Mouse (Mus musculus) intestine, postnatal 0 days (tissue): Measurements from ENCODE around the gene Synpo2. TPM values are rescaled to one million over a fixed set of nuclear protein-coding genes. Genes with fewer than 3 reads are reported as not detected.

Experiments
- ATAC-seq: fragments of 200-750 bp; cut with Nextera tagmentation; 2 replicates; pipeline ENCODE4 v1.8.0; 2017; ENCODE audit warnings: mild to moderate bottlenecking, moderate TSS enrichment, moderate library complexity
- H3K27ac ChIP-seq: fragments of 300-500 bp; sonication (generic); 2 replicates; pipeline ENCODE4 v1.5.1; 2014; ENCODE audit warnings: mild to moderate bottlenecking, low read depth, low read length, moderate library complexity
- H3K27me3 ChIP-seq: fragments of 300-500 bp; sonication (generic); replicated peaks from 2 replicates; pipeline ENCODE4 v1.6.1; 2014; ENCODE audit warnings: low read length, mixed read lengths; ENCODE audit not compliant: control insufficient read depth, insufficient read depth
- H3K36me3 ChIP-seq: fragments of 300-500 bp; sonication (generic); 2 replicates; pipeline ENCODE4 v1.6.1; 2014; ENCODE audit warnings: mild to moderate bottlenecking, moderate library complexity; ENCODE audit not compliant: control insufficient read depth, insufficient read depth
- H3K4me1 ChIP-seq: fragments of 300-500 bp; sonication (generic); replicated peaks from 2 replicates; pipeline ENCODE4 v1.6.1; 2014; ENCODE audit warnings: antibody characterized with exemption, low read length, mixed read lengths; ENCODE audit not compliant: control insufficient read depth, insufficient read depth
- H3K4me2 ChIP-seq: fragments of 300-500 bp; sonication (generic); replicated peaks from 2 replicates; pipeline ENCODE4 v1.6.1; 2014; ENCODE audit warnings: low read depth, mild to moderate bottlenecking, moderate library complexity
- H3K4me3 ChIP-seq: fragments of 300-500 bp; sonication (generic); 2 replicates; pipeline ENCODE4 v1.5.1; 2014; ENCODE audit warnings: low read depth, low read length
- H3K9ac ChIP-seq: fragments of 300-500 bp; sonication (generic); 2 replicates; pipeline ENCODE4 v1.6.1; 2014; ENCODE audit warnings: mild to moderate bottlenecking, low read depth, low read length
- H3K9me3 ChIP-seq: fragments of 300-500 bp; sonication (generic); 2 replicates; pipeline ENCODE4 v1.6.1; 2016; ENCODE audit warnings: mixed run types; ENCODE audit not compliant: control insufficient read depth
- CTCF ChIP-seq: sonication (generic); IDR thresholded peaks from 2 replicates; pipeline ENCODE4 v1.5.1; 2016; ENCODE audit warnings: low read depth, mild to moderate bottlenecking, control low read depth, antibody characterized with exemption, moderate library complexity
- WGBS: fragments of 180-500 bp; shearing (Covaris S2); extraction: QIAGEN DNeasy Blood & Tissue Kit; methylation state at CpG from one replicate; pipeline ENCODE4 v1.1.7; 2014; 5-methylcytosine and 5-hydroxymethylcytosine counted together
- polyA plus RNA-seq: library from polyadenylated mRNA; unstranded; fragments of >200 nt; fragmentation: Nextera tagmentation; extraction: Ambion mirVana; gene quantifications from 2 replicates; pipeline ENCODE4 v1.2.1, GENCODE M21; 2015

Synpo2 gene
- polyA plus RNA-seq, 1 experiment from 2014 or later = 23.9 TPM

DNA sequence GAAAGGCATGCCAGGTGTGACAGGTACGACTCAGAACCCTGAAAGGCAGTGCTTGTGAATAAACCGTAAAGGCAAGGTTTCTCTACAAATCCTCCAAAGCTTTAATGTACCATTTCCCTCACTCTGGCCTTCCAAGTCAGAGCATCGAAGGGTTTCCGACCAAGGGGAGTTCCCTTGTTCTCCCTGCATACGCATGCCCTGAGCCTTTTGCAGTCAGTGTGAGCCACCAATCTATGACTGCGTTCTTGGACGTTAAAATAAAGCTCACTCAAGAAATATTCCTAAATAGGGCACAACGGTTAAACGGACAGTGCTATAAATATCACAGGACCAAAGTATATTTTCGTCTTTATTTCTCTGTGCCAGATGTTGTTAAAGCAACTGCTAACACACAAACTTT lies 51.7 kb downstream of the Synpo2 start:
- H3K9ac ChIP-seq = no peak overlapping the region
- no peaks in the 10 kb centered on the region for H3K36me3 ChIP-seq
- 73% methylated on average over 10 of the region's 10 CpGs for WGBS
- H3K4me1 ChIP-seq = no peaks in the 10 kb centered on the region
- no peaks in the 10 kb centered on the region for H3K27me3 ChIP-seq
- no peak overlapping the region for H3K4me2 ChIP-seq
- TF ChIP-seq CTCF = no peak
- no peak for ATAC-seq
- no peaks in the 10 kb centered on the region for H3K9me3 ChIP-seq
- no peak overlapping the region for H3K27ac ChIP-seq
- H3K4me3 ChIP-seq = no peak overlapping the region

DNA sequence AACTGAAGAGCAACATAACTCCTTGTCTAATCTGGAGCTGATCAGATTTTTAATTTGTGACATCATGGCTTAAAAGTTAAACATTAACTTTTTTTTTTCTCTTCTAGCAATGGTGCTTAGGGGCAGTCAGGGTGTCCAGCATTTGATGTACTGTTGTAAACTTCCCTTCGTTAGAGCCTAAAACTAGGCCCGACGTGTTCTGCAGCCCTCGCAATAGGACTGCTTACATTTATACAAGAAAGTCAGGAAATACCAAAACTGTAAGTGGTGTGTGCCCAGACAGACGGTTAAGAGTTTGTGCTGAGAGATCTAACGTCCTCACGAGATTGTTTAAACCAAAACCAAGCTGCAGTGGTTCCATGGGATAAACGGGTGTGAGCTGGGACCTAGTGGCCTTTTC lies 56.4 kb downstream of the Synpo2 start:
- no peak for ATAC-seq
- Histone ChIP-seq H3K9me3 (no peaks in the 10 kb centered on the region), H3K4me2 (no peak overlapping the region), H3K4me3 (no peak overlapping the region), H3K27ac (no peak overlapping the region), H3K36me3 (no peaks in the 10 kb centered on the region), H3K4me1 (no peaks in the 10 kb centered on the region), H3K9ac (no peak overlapping the region), H3K27me3 (no peaks in the 10 kb centered on the region)
- 38% methylated on average over 8 of the region's 8 CpGs for WGBS
- no peak for TF ChIP-seq CTCF

DNA sequence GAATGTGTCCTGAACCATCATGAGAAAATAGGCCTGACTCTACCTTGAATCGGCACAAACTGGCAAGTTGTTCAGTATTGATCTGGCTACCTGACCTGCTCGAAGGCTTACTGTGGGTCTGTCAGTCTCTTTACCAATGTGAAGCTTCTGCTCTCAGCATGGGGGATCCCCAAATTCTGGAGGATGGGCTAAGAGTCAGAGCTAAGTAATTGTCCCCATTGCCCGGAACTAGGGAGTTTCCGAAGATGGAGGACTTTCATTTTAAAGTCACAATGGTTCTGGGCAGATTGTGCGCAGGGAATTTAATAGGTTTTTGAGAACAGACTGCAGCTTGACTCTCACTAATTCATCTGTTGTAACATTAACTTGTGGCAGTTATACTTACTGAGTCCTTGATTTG lies 56.9 kb downstream of the Synpo2 start:
- WGBS = 68% methylated on average over 5 of the region's 5 CpGs
- Histone ChIP-seq H3K27ac (no peak overlapping the region), H3K27me3 (no peaks in the 10 kb centered on the region), H3K4me1 (no peaks in the 10 kb centered on the region), H3K4me3 (no peak overlapping the region), H3K9ac (no peak overlapping the region), H3K9me3 (no peaks in the 10 kb centered on the region), H3K36me3 (no peaks in the 10 kb centered on the region), H3K4me2 (no peak overlapping the region)
- no peak for ATAC-seq
- no peak for TF ChIP-seq CTCF

DNA sequence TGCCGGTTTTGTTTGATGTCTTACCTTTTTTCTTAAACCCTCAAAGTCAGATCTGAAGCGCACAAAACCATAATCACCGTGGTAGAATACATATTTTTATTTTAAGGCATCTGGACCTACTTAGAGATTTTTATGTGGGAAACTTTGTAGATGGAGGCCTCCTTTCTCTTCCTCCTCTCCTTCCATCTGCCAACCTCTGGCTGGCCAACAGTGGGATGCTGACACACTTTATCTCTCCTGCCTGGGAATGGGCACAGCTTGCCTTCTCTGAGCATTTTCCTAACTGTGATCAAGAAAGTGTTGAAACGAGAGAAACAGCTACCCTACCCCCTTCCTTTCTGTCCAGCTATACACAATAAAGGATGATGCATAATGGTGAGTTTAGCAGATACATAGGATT lies 57.5 kb downstream of the Synpo2 start:
- no peak for TF ChIP-seq CTCF
- no peak for ATAC-seq
- Histone ChIP-seq H3K9me3 (no peaks in the 10 kb centered on the region), H3K4me1 (no peaks in the 10 kb centered on the region), H3K27ac (no peak overlapping the region), H3K27me3 (no peaks in the 10 kb centered on the region), H3K9ac (no peak overlapping the region), H3K36me3 (no peaks in the 10 kb centered on the region), H3K4me3 (no peak overlapping the region), H3K4me2 (no peak overlapping the region)
- WGBS = 76% methylated on average over 4 of the region's 4 CpGs

DNA sequence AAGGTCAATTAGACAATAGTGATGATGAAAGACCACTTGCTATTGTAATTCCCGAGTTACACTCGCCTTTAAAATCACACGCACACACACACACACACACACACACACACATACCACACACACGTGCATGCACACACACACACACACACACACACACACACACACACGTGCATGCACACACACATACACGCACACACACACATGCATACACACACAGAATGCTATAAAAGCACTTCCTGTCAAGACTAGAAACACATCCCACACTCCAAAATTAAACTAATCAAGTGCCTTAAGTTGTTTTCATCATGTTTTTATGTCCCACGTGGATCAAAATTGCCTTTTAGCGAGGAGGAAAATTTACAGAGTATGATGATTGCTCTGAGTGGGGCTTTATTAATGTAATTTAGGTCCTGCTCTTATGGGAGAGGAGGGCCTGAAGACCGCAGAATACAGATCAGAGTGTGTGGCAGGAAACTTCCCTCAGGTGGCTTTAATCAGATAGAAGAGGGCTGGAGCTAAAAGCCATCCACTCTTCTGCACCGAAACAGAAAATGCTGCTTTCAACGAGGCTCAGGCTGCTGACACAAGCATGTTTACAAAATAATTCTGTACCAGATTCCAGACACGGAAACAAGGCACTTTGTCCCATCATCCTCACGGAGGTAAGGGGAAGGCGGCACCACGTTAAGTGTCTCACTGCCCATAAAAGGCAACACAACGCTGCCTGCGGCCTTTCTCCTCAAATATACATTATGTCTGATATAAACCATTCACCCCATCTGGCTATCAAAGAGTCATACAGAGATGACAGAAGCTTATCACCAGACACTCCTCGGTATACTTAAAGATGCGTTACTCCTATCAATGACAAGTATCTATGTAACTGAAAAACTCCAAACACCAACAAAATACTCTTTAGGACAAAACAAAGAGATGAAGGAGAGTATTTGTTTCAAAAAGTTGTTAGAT lies 59.3 kb downstream of the Synpo2 start:
- no peak overlapping the region for H3K27ac ChIP-seq
- H3K36me3 ChIP-seq = no peaks in the 10 kb centered on the region
- no peak overlapping the region for H3K4me3 ChIP-seq
- WGBS = 61% methylated on average over 19 of the region's 19 CpGs
- no peaks in the 10 kb centered on the region for H3K4me1 ChIP-seq
- H3K9ac ChIP-seq = no peak overlapping the region
- no peak for ATAC-seq
- H3K4me2 ChIP-seq = no peak overlapping the region
- no peak for TF ChIP-seq CTCF
- no peaks in the 10 kb centered on the region for H3K27me3 ChIP-seq
- H3K9me3 ChIP-seq = no peaks in the 10 kb centered on the region

DNA sequence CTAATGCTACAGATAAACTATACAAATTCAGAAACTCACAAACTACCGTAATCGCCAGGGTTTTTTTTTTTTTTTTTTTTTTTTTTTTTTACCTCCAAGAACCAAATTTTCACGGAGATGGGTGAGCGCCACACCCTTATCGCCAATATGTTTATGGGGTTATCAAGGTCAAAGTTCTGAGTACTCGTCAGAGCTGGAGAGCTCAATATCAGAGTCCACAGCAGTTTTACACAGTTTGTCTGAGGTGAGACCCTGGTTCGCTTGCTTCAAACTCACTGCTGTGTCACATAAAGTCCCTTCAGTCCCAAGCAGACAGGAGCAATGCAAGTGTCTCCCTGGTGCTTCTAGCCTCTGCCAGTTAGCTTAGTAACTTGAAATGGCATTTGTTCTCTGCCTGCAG lies 60.8 kb downstream of the Synpo2 start:
- WGBS = 45% methylated on average over 7 of the region's 7 CpGs
- ATAC-seq = peak; percentile 69; the same call in 1 of the 2 replicates

More for the DNA sequence above, 60.8 kb downstream of the Synpo2 start:
- Histone ChIP-seq H3K4me3 (no peak overlapping the region), H3K4me2 (no peak overlapping the region), H3K36me3 (no peaks in the 10 kb centered on the region), H3K27me3 (no peaks in the 10 kb centered on the region), H3K9ac (no peak overlapping the region), H3K27ac (no peak overlapping the region), H3K9me3 (no peaks in the 10 kb centered on the region), H3K4me1 (no peaks in the 10 kb centered on the region)
- TF ChIP-seq CTCF = no peak
